Mouse (Mus musculus) hindbrain, embryonic 11.5 days (tissue): ENCODE data around the gene Ipo4. TPM values are rescaled to one million over a fixed set of nuclear protein-coding genes. Genes with fewer than 3 reads are reported as not detected.

Experiments
- ATAC-seq: fragments of 200-750 bp; cut with Nextera tagmentation; 2 replicates; pipeline ENCODE4 v1.8.0; 2017; ENCODE audit warnings: mild to moderate bottlenecking, moderate TSS enrichment, moderate library complexity; ENCODE audit not compliant: low FRiP score
- DNase-seq: peaks from one replicate; pipeline ENCODE4 v3.0.0-alpha.2; 2015; ENCODE audit warnings: low spot score
- H3K27ac ChIP-seq: fragments of 300-500 bp; sonication (generic); 2 replicates; pipeline ENCODE4 v1.5.1; 2014; ENCODE audit warnings: mild to moderate bottlenecking, low read depth, low read length
- H3K27me3 ChIP-seq: fragments of 300-500 bp; sonication (generic); 2 replicates; pipeline ENCODE4 v1.6.1; 2014; ENCODE audit warnings: mild to moderate bottlenecking, low read length, moderate library complexity, mixed read lengths; ENCODE audit not compliant: control insufficient read depth, insufficient read depth
- H3K36me3 ChIP-seq: fragments of 300-500 bp; sonication (generic); 2 replicates; pipeline ENCODE4 v1.6.1; 2014; ENCODE audit warnings: mild to moderate bottlenecking, low read length, moderate library complexity, mixed read lengths; ENCODE audit not compliant: control insufficient read depth, insufficient read depth
- H3K4me1 ChIP-seq: fragments of 300-500 bp; sonication (generic); replicated peaks from 2 replicates; pipeline ENCODE4 v1.6.1; 2014; ENCODE audit warnings: low read length, mixed read lengths; ENCODE audit not compliant: control insufficient read depth, insufficient read depth
- H3K4me2 ChIP-seq: fragments of 300-500 bp; sonication (generic); replicated peaks from 2 replicates; pipeline ENCODE4 v1.6.1; 2014; ENCODE audit warnings: mild to moderate bottlenecking, low read depth, low read length
- H3K4me3 ChIP-seq: fragments of 300-500 bp; sonication (generic); 2 replicates; pipeline ENCODE4 v1.5.1; 2014; ENCODE audit warnings: low read depth, low read length
- H3K9ac ChIP-seq: fragments of 300-500 bp; sonication (generic); 2 replicates; pipeline ENCODE4 v1.6.1; 2014; ENCODE audit warnings: low read depth, low read length
- H3K9me3 ChIP-seq: fragments of 300-500 bp; sonication (generic); 2 replicates; pipeline ENCODE4 v1.6.1; 2016; ENCODE audit warnings: low read length; ENCODE audit not compliant: control insufficient read depth
- WGBS: fragments of 180-500 bp; shearing (Covaris S2); extraction: QIAGEN DNeasy Blood & Tissue Kit; methylation state at CpG from one replicate; pipeline ENCODE4 v1.1.7; 2014; 5-methylcytosine and 5-hydroxymethylcytosine counted together
- polyA plus RNA-seq: library from polyadenylated mRNA; unstranded; fragments of >200 nt; fragmentation: Nextera tagmentation; extraction: Ambion mirVana; gene quantifications from 2 replicates; pipeline ENCODE4 v1.2.1, GENCODE M21; 2014

Gene Ipo4
- polyA plus RNA-seq, 1 experiment from 2014 or later: 73.1 TPM

GRCm38 (mm10) chr14:55659960-55660573 lies 24.3 kb upstream of the Ipo4 start, which contains the start of gene Mdp1:
TSS of gene Mdp1 (minus strand) at chr14:55660508.
- DNase-seq (peak; percentile 86), ATAC-seq (peak; percentile 89)
- Histone ChIP-seq H3K4me3 (peak within 1 kb of the TSS; percentile 37), H3K27me3 (no peaks in the 10 kb centered on the region), H3K9me3 (no peaks in the 10 kb centered on the region), H3K4me2 (peak within 1 kb of the TSS; percentile 43), H3K36me3 (no peaks in the 10 kb centered on the region; the same call in 1 of the 2 replicates), H3K27ac (0 out of 2 replicates have a peak within 1 kb of the TSS, but pooled peaks have one; percentile 6), H3K4me1 (no peaks in the 10 kb centered on the region), H3K9ac (peak within 1 kb of the TSS; percentile 44)
- under 1% methylated on average over 39 of the region's 39 CpGs for WGBS

- Histone ChIP-seq H3K9me3 (no peaks in the 10 kb centered on the region), H3K27ac (no peak overlapping the region), H3K4me3 (no peak overlapping the region), H3K4me2 (no peak overlapping the region), H3K4me1 (no peaks in the 10 kb centered on the region), H3K9ac (no peak overlapping the region), H3K36me3 (no peaks in the 10 kb centered on the region; the same call in 1 of the 2 replicates), H3K27me3 (no peaks in the 10 kb centered on the region)
- DNase-seq: no peak
- WGBS: 89% methylated on average over 5 of the region's 5 CpGs
- ATAC-seq: no peak
Observed at GRCm38 (mm10) chr14:55658011-55658410, 22.3 kb upstream of the Ipo4 start.

GRCm38 (mm10) chr14:55656935-55657334 lies 21.2 kb upstream of the Ipo4 start:
- ATAC-seq: no peak
- no peak for DNase-seq
- no peak overlapping the region for H3K9ac ChIP-seq
- H3K27ac ChIP-seq: no peak overlapping the region
- H3K4me2 ChIP-seq: no peak overlapping the region
- no peaks in the 10 kb centered on the region; the same call in 1 of the 2 replicates for H3K36me3 ChIP-seq
- H3K4me1 ChIP-seq: no peaks in the 10 kb centered on the region
- no peak overlapping the region for H3K4me3 ChIP-seq
- no peaks in the 10 kb centered on the region for H3K9me3 ChIP-seq
- WGBS: 83% methylated on average over 3 of the region's 3 CpGs
- no peaks in the 10 kb centered on the region for H3K27me3 ChIP-seq

GRCm38 (mm10) chr14:55651528-55651927 lies 15.8 kb upstream of the Ipo4 start:
- H3K4me1 ChIP-seq: no peaks in the 10 kb centered on the region
- no peak overlapping the region for H3K9ac ChIP-seq
- H3K9me3 ChIP-seq: no peaks in the 10 kb centered on the region
- H3K4me2 ChIP-seq: no peak overlapping the region
- no peaks in the 10 kb centered on the region for H3K27me3 ChIP-seq
- no peak for ATAC-seq
- WGBS: 84% methylated on average over 7 of the region's 7 CpGs
- H3K36me3 ChIP-seq: no peaks in the 10 kb centered on the region
- H3K4me3 ChIP-seq: no peak overlapping the region
- H3K27ac ChIP-seq: no peak overlapping the region
- DNase-seq: no peak

- no peak within 1 kb of the TSS for H3K27ac ChIP-seq
- 91% methylated on average over 2 of the region's 2 CpGs for WGBS
- no peaks in the 10 kb centered on the region for H3K9me3 ChIP-seq
- DNase-seq (no peak), ATAC-seq (no peak)
- no peak within 1 kb of the TSS for H3K9ac ChIP-seq
- 0 out of 2 replicates have a peak, but pooled peaks cover 4% of the 10 kb centered on the region for H3K36me3 ChIP-seq
- H3K4me3 ChIP-seq: no peak within 1 kb of the TSS
- H3K27me3 ChIP-seq: no peaks in the 10 kb centered on the region
- no peaks in the 10 kb centered on the region for H3K4me1 ChIP-seq
- no peak within 1 kb of the TSS for H3K4me2 ChIP-seq
Observed at GRCm38 (mm10) chr14:55649884-55650283, 14.1 kb upstream of the Ipo4 start, which contains the start of gene Tssk4. TSS of gene Tssk4 (plus strand) at chr14:55650184.

- Histone ChIP-seq H3K4me1 (peaks cover 3% of the 10 kb centered on the region; the same call in 1 of the 2 replicates), H3K27ac (no peak overlapping the region), H3K4me2 (peak overlapping the region; percentile 82), H3K27me3 (no peaks in the 10 kb centered on the region), H3K9ac (peak overlapping the region; percentile 94), H3K36me3 (0 out of 2 replicates have a peak, but pooled peaks cover 4% of the 10 kb centered on the region), H3K9me3 (no peaks in the 10 kb centered on the region), H3K4me3 (peak overlapping the region; percentile 95)
- DNase-seq (peak; percentile 21), ATAC-seq (no peak)
- 32% methylated on average over 17 of the region's 17 CpGs for WGBS
Observed at GRCm38 (mm10) chr14:55644261-55644888, 8.6 kb upstream of the Ipo4 start.

GRCm38 (mm10) chr14:55643060-55643907 lies 7.5 kb upstream of the Ipo4 start, which contains the start of gene Tm9sf1:
TSS of gene Tm9sf1 (minus strand) at chr14:55643806.
- 0 out of 2 replicates have a peak, but pooled peaks cover 4% of the 10 kb centered on the region for H3K36me3 ChIP-seq
- ATAC-seq: peak; percentile 91
- under 1% methylated on average over 86 of the region's 89 CpGs for WGBS

GRCm38 (mm10) chr14:55642679-55643059 lies 6.9 kb upstream of the Ipo4 start:
- Histone ChIP-seq H3K4me1 (peaks cover 3% of the 10 kb centered on the region; the same call in 1 of the 2 replicates), H3K9ac (peak overlapping the region; percentile 94), H3K27ac (peak overlapping the region; percentile 93), H3K36me3 (peaks cover 7% of the 10 kb centered on the region; the same call in 1 of the 2 replicates), H3K9me3 (no peaks in the 10 kb centered on the region), H3K4me3 (peak overlapping the region; percentile 95), H3K27me3 (no peaks in the 10 kb centered on the region), H3K4me2 (peak overlapping the region; percentile 82)
- peak; percentile 63; the same call in 1 of the 2 replicates for ATAC-seq
- WGBS: 21% methylated on average over 8 of the region's 8 CpGs
- DNase-seq: no peak

More at GRCm38 (mm10) chr14:55643060-55643907, 7.5 kb upstream of the Ipo4 start, which contains the start of gene Tm9sf1:
- H3K27ac ChIP-seq: peak within 1 kb of the TSS; percentile 93
- H3K9me3 ChIP-seq: no peaks in the 10 kb centered on the region
- peak within 1 kb of the TSS; percentile 94 for H3K9ac ChIP-seq
- H3K4me1 ChIP-seq: peaks cover 3% of the 10 kb centered on the region; the same call in 1 of the 2 replicates
- H3K4me3 ChIP-seq: peak within 1 kb of the TSS; percentile 95
- peak within 1 kb of the TSS; percentile 82 for H3K4me2 ChIP-seq
- peak; percentile 84 for DNase-seq
- H3K27me3 ChIP-seq: no peaks in the 10 kb centered on the region
